Comparison of ENCODE assay signal across 9 mouse cellular contexts in genomic region chr14:25354288-25354850, GRCm38 (mm10).
DNase-seq lines count a peak whose midpoint lies in the region; ATAC-seq and TF ChIP-seq lines count a peak whose summit lies in the region.
"Had no signal": no experiment of that assay in that cellular context is flagged by ENCODE, and none has a peak within 500 bp of the region (broad histone marks: within the 10 kb centered on the region; RNA-seq: fewer than 3 reads in every experiment).

No protein-coding gene starts in this region.

- 0 out of 2 replicates have a peak overlapping the region, but pooled peaks have one; percentile 19 for H3K27ac ChIP-seq in hindbrain, embryonic 10.5 days
- no peak overlapping the region for H3K27ac ChIP-seq in hindbrain, embryonic 14.5 days
- H3K27ac ChIP-seq in midbrain, embryonic 10.5 days (replicated peaks) = peak overlapping the region; percentile 42
- no peak overlapping the region for H3K27ac ChIP-seq in midbrain, embryonic 13.5 days
- H3K27ac ChIP-seq in stomach, postnatal 0 days (replicated peaks) = peak overlapping the region; percentile 50
- H3K27ac ChIP-seq: midbrain, embryonic 12.5 days had no signal

- no peak overlapping the region for H3K4me3 ChIP-seq in hindbrain, embryonic 10.5 days
- no peak overlapping the region for H3K4me3 ChIP-seq in hindbrain, embryonic 14.5 days (replicated peaks; ENCODE audit: low read length)
- no peak overlapping the region for H3K4me3 ChIP-seq in midbrain, embryonic 10.5 days
- no peak overlapping the region for H3K4me3 ChIP-seq in midbrain, embryonic 13.5 days (replicated peaks)
- no peak overlapping the region for H3K4me3 ChIP-seq in stomach, postnatal 0 days (ENCODE audit: low read depth, low read length)
- H3K4me3 ChIP-seq: midbrain, embryonic 12.5 days had no signal

- no peak overlapping the region for H3K4me2 ChIP-seq in hindbrain, embryonic 14.5 days (replicated peaks)
- H3K4me2 ChIP-seq in midbrain, embryonic 13.5 days (replicated peaks) = no peak overlapping the region
- no peak overlapping the region for H3K4me2 ChIP-seq in stomach, postnatal 0 days (replicated peaks; ENCODE audit: low read depth)
- H3K4me2 ChIP-seq: midbrain, embryonic 12.5 days had no signal

- H3K9me3 ChIP-seq in hindbrain, embryonic 10.5 days = no peaks in the 10 kb centered on the region
- no peaks in the 10 kb centered on the region for H3K9me3 ChIP-seq in hindbrain, embryonic 14.5 days (ENCODE audit: control insufficient read depth, low read length)
- H3K9me3 ChIP-seq in midbrain, embryonic 10.5 days (replicated peaks) = no peaks in the 10 kb centered on the region
- no peaks in the 10 kb centered on the region for H3K9me3 ChIP-seq in midbrain, embryonic 13.5 days
- no peaks in the 10 kb centered on the region for H3K9me3 ChIP-seq in stomach, postnatal 0 days (ENCODE audit: control insufficient read depth, low read length)
- H3K9me3 ChIP-seq: midbrain, embryonic 12.5 days had no signal

- TF ChIP-seq EP300 in stomach, postnatal 0 days (optimal IDR thresholded peaks at IDR 0.05) = no peak

- DNase-seq in adrenal gland, adult 2 months = peak; percentile 76
- DNase-seq in adrenal gland, postnatal 4 days (ENCODE audit: low spot score in 2 of 2) = no peak
- no peak for DNase-seq in hindbrain, embryonic 10.5 days (ENCODE audit: low spot score)
- no peak for DNase-seq in hindbrain, embryonic 14.5 days (ENCODE audit: low spot score)
- no peak for DNase-seq in midbrain, embryonic 10.5 days (ENCODE audit: low spot score)
- no peak for DNase-seq in stomach, postnatal 0 days (ENCODE audit: low spot score)
- no peak for DNase-seq in spleen, postnatal 10 days (ENCODE audit: low spot score in 2 of 2)

- TF ChIP-seq CTCF in stomach, postnatal 0 days (IDR thresholded peaks at IDR 0.05; ENCODE audit: low read depth) = no peak

- H3K27me3 ChIP-seq in hindbrain, embryonic 10.5 days (ENCODE audit: insufficient read depth, poor library complexity, severe bottlenecking) = no peaks in the 10 kb centered on the region
- H3K27me3 ChIP-seq in hindbrain, embryonic 14.5 days (ENCODE audit: control insufficient read depth, insufficient read depth, low read length) = no peaks in the 10 kb centered on the region
- no peaks in the 10 kb centered on the region for H3K27me3 ChIP-seq in midbrain, embryonic 10.5 days (ENCODE audit: low read depth, poor library complexity, severe bottlenecking)
- no peaks in the 10 kb centered on the region for H3K27me3 ChIP-seq in midbrain, embryonic 13.5 days
- H3K27me3 ChIP-seq in stomach, postnatal 0 days (ENCODE audit: control insufficient read depth, insufficient read depth, low read length) = no peaks in the 10 kb centered on the region
- H3K27me3 ChIP-seq: midbrain, embryonic 12.5 days had no signal

- H3K4me1 ChIP-seq in hindbrain, embryonic 10.5 days (replicated peaks) = peaks cover 9% of the 10 kb centered on the region; the same call in 1 of the 2 replicates
- no peaks in the 10 kb centered on the region for H3K4me1 ChIP-seq in hindbrain, embryonic 14.5 days (replicated peaks; ENCODE audit: control insufficient read depth, insufficient read depth, low read length)
- peaks cover 14% of the 10 kb centered on the region for H3K4me1 ChIP-seq in midbrain, embryonic 10.5 days
- H3K4me1 ChIP-seq in midbrain, embryonic 13.5 days (replicated peaks) = no peaks in the 10 kb centered on the region; the same call in 1 of the 2 replicates
- H3K4me1 ChIP-seq in stomach, postnatal 0 days (replicated peaks; ENCODE audit: control insufficient read depth, insufficient read depth) = no peaks in the 10 kb centered on the region
- H3K4me1 ChIP-seq: midbrain, embryonic 12.5 days had no signal

- H3K36me3 ChIP-seq in hindbrain, embryonic 10.5 days = no peaks in the 10 kb centered on the region
- no peaks in the 10 kb centered on the region for H3K36me3 ChIP-seq in hindbrain, embryonic 14.5 days (replicated peaks; ENCODE audit: control insufficient read depth, insufficient read depth)
- H3K36me3 ChIP-seq in midbrain, embryonic 10.5 days = no peaks in the 10 kb centered on the region
- H3K36me3 ChIP-seq in midbrain, embryonic 13.5 days = no peaks in the 10 kb centered on the region
- no peaks in the 10 kb centered on the region for H3K36me3 ChIP-seq in stomach, postnatal 0 days (ENCODE audit: control insufficient read depth, insufficient read depth, low read length)
- H3K36me3 ChIP-seq: midbrain, embryonic 12.5 days had no signal

- H3K9ac ChIP-seq in hindbrain, embryonic 14.5 days = no peak overlapping the region
- no peak overlapping the region for H3K9ac ChIP-seq in midbrain, embryonic 13.5 days (replicated peaks)
- 0 out of 2 replicates have a peak overlapping the region, but pooled peaks have one; percentile 4 for H3K9ac ChIP-seq in stomach, postnatal 0 days (ENCODE audit: low read length)
- H3K9ac ChIP-seq: midbrain, embryonic 12.5 days had no signal

- ATAC-seq in hindbrain, embryonic 14.5 days (ENCODE audit: low FRiP score) = no peak
- ATAC-seq in midbrain, embryonic 13.5 days = no peak
- no peak for ATAC-seq in stomach, postnatal 0 days (ENCODE audit: low FRiP score, low TSS enrichment)

- WGBS in hindbrain, embryonic 10.5 days = 84% methylated on average over 7 of the region's 7 CpGs
- 70% methylated on average over 7 of the region's 7 CpGs for WGBS in hindbrain, embryonic 14.5 days
- 81% methylated on average over 7 of the region's 7 CpGs for WGBS in midbrain, embryonic 10.5 days
- WGBS in midbrain, embryonic 13.5 days = 60% methylated on average over 7 of the region's 7 CpGs
- 57% methylated on average over 7 of the region's 7 CpGs for WGBS in stomach, postnatal 0 days

Comparison
In these comparisons a context has a peak if more than half of its experiments do, and no peak if none do; other contexts are left out.
1. H3K27ac ChIP-seq: peak in hindbrain, embryonic 10.5 days (single experiment), midbrain, embryonic 10.5 days (single experiment) and stomach, postnatal 0 days (single experiment); none in hindbrain, embryonic 14.5 days (single experiment) and midbrain, embryonic 13.5 days (single experiment).